Mouse (Mus musculus): ENCODE results near the gene Mvb12b. TPM values are rescaled to one million over a fixed set of nuclear protein-coding genes. Genes with fewer than 3 reads are reported as not detected.

Gene Mvb12b
- polyA plus RNA-seq, 1 experiment from 2014 or later, result 67.0 TPM

DNA sequence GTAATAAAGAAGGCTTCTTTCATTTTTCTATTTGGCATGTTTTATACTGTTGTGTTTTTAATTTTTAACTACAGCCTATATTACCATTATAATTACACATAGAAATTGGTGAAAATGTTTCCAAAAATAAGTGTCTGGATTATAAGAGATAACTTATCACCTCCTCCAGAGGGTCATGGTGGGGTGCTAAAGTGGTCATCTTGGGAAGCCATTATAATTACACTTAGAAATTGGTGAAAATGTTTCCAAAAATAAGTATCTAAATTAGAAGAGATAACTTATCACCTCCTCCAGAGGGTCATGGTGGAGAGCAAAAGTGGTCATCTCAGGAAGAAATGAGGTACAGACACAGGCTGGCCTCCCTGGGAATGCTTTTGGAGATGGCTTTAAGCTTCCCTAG is 48.5 kb downstream of the Mvb12b start:
- no peak overlapping the region for H3K4me3 ChIP-seq
- no peak overlapping the region for H3K4me2 ChIP-seq
- peaks cover 54% of the 10 kb centered on the region for H3K4me1 ChIP-seq
- 0 out of 2 replicates have a peak overlapping the region, but pooled peaks have one; percentile 59 for H3K27ac ChIP-seq
- no peak overlapping the region for H3K9ac ChIP-seq
- H3K27me3 ChIP-seq (replicated peaks), result no peaks in the 10 kb centered on the region
- no peaks in the 10 kb centered on the region for H3K9me3 ChIP-seq
- no peaks in the 10 kb centered on the region for H3K36me3 ChIP-seq (replicated peaks)
- no peak for ATAC-seq (replicated peaks)

DNA sequence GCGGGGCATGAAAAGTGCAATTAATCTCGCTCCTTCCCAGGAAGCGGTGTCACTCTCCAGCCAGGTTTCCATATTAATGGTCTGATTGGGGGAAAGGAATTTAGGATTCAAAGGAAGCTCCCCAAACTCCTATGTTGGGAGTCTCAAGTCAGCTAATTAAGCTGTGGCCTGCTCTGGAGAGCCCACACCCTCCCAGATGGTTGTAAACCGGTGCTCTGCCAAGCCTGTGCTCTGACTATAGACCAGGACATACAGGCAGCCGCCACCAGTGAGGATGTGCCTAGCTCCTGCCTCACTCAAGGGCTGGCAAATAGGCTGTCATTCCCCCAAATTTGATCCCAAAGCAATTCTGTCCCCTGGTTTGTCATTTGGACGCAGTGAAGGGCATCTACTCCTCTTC is 50.4 kb downstream of the Mvb12b start:
- 57% methylated on average over 6 of the region's 6 CpGs for WGBS
- peak overlapping the region; percentile 59 for H3K27ac ChIP-seq
- H3K4me2 ChIP-seq, result no peak overlapping the region
- no peak for ATAC-seq (replicated peaks)
- H3K36me3 ChIP-seq (replicated peaks), result no peaks in the 10 kb centered on the region; the same call in 1 of the 2 replicates
- no peak overlapping the region for H3K9ac ChIP-seq
- H3K9me3 ChIP-seq, result no peaks in the 10 kb centered on the region
- H3K4me3 ChIP-seq, result no peak overlapping the region
- no peaks in the 10 kb centered on the region for H3K27me3 ChIP-seq (replicated peaks)
- H3K4me1 ChIP-seq, result peaks cover 45% of the 10 kb centered on the region

DNA sequence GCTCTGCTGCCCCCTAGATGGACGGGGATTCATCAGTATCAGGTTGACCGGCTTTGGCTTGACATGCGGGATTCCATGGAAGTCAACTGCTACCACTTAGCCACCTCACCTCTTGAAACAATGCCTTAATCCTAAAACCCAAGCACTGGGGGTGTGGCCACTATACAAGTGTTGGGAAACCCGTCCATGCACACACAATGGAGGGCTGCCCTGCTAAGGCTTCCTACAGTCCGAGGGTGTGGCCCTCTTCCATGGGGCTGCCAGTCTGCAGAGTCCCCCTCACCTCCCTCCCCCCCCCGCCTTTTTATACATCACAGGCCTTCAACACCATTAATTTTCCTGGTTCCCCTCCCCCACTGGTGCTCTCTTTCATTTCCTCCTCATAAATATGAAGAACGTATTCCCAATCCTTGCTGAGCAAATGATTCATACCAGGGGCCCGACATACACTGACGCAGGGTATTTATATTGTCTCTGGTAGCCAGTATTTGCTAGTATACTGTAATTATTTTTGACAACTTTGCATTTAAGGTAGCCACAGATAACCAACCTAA is 51.0 kb downstream of the Mvb12b start:
- Histone ChIP-seq H3K9ac (no peak overlapping the region), H3K36me3 (replicated peaks) (no peaks in the 10 kb centered on the region; the same call in 1 of the 2 replicates), H3K4me2 (no peak overlapping the region), H3K9me3 (no peaks in the 10 kb centered on the region), H3K27me3 (replicated peaks) (no peaks in the 10 kb centered on the region), H3K27ac (peak overlapping the region; percentile 60), H3K4me1 (peaks cover 45% of the 10 kb centered on the region), H3K4me3 (no peak overlapping the region)
- ATAC-seq (replicated peaks), result no peak
- WGBS, result 35% methylated on average over 9 of the region's 9 CpGs

DNA sequence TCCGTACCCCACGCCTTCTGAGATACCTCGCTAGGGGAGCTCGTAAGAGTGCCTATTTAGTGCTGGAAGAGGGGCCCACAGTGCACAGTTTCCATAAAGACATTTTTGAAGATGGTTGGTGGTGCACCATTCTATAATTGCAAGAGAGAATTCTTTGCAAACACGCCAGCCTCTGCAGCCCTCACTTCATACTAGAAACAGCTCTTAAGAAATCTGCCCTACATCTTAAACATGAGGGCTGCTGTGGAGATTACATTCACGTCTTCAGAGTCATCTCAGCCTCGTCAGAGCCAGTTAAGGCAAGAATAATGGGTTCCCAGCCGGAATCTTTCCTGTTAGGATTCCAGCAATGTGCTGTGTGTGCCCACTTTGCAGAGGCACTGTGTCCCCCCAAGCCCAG is 52.7 kb downstream of the Mvb12b start:
- Histone ChIP-seq H3K27ac (no peak overlapping the region), H3K9ac (no peak overlapping the region), H3K27me3 (replicated peaks) (no peaks in the 10 kb centered on the region), H3K9me3 (no peaks in the 10 kb centered on the region), H3K4me2 (no peak overlapping the region), H3K4me1 (peaks cover 32% of the 10 kb centered on the region), H3K36me3 (replicated peaks) (no peaks in the 10 kb centered on the region; the same call in 1 of the 2 replicates), H3K4me3 (no peak overlapping the region)
- WGBS, result 77% methylated on average over 8 of the region's 8 CpGs
- no peak for ATAC-seq (replicated peaks)

DNA sequence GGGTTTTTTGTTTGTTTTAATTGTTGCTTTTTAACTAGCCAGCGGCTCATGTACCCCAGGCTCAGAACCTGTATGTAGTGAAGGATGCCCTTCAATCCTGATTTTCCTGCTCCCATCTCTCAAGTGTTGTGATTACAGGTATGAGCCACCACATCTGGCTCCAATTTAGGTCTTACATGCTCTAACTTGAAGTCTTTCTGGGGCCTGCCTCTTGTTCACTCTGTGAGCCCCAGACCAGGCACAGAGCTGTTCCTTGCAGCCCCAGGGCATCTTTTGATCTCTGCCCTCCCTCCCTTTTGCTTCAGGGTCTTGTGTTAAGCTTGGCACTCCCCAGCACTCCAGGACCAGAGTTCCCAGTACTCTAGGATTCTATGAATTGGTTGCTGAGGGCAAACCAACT is 53.8 kb downstream of the Mvb12b start:
- no peak overlapping the region for H3K9ac ChIP-seq
- H3K4me1 ChIP-seq, result peaks cover 24% of the 10 kb centered on the region
- H3K27ac ChIP-seq, result no peak overlapping the region
- no peaks in the 10 kb centered on the region for H3K9me3 ChIP-seq
- H3K27me3 ChIP-seq (replicated peaks), result no peaks in the 10 kb centered on the region
- 85% methylated on average over 1 of the region's 1 CpGs for WGBS
- no peak for ATAC-seq (replicated peaks)
- H3K36me3 ChIP-seq (replicated peaks), result no peaks in the 10 kb centered on the region; the same call in 1 of the 2 replicates
- H3K4me3 ChIP-seq, result no peak overlapping the region
- H3K4me2 ChIP-seq, result no peak overlapping the region

DNA sequence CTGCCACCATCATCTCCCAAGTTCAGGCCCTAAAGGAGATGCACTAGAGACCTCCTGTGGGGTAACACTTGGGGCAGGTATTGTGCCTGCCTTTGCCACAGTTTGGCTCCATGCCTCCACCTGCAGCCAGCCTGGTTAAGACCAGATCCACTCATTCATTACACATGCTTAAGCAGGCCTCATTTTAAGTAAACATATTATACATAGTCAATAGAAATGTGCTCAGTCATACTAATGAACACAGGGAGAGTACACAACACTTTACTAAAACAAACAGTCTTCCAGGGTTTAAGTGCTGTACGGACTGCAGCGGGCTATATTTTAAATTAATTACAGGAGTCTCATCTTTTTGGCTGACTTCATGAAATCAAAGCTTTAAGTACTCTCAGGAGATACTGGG is 57.9 kb downstream of the Mvb12b start:
- H3K9ac ChIP-seq, result no peak overlapping the region
- H3K9me3 ChIP-seq, result no peaks in the 10 kb centered on the region
- H3K27ac ChIP-seq, result no peak overlapping the region
- 80% methylated on average over 2 of the region's 2 CpGs for WGBS
- H3K4me2 ChIP-seq, result no peak overlapping the region
- no peak overlapping the region for H3K4me3 ChIP-seq
- H3K4me1 ChIP-seq, result no peaks in the 10 kb centered on the region
- no peaks in the 10 kb centered on the region; the same call in 1 of the 2 replicates for H3K36me3 ChIP-seq (replicated peaks)
- no peaks in the 10 kb centered on the region for H3K27me3 ChIP-seq (replicated peaks)
- no peak for ATAC-seq (replicated peaks)

DNA sequence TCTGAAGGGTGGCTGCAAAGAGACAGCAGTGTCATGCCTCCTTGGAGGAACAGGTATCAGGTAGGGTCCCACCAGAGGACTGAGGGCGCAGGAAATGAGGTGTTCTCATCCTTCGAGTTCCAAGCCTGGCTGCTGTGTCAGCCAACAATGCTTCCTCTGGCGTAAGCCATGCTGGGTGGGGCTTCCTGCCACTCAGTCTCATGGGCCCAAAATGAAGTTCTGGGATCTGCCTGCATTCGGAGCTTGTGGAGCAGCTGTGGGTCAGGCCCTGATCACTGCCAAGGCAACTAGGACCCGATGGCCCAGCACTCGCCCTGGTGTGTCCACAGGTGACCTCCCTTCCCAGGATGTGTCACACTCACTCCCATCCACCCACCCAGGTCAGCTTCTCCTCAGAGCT is 61.0 kb downstream of the Mvb12b start:
- WGBS, result 88% methylated on average over 6 of the region's 6 CpGs
- peaks cover 5% of the 10 kb centered on the region; the same call in 1 of the 2 replicates for H3K36me3 ChIP-seq (replicated peaks)

DNA sequence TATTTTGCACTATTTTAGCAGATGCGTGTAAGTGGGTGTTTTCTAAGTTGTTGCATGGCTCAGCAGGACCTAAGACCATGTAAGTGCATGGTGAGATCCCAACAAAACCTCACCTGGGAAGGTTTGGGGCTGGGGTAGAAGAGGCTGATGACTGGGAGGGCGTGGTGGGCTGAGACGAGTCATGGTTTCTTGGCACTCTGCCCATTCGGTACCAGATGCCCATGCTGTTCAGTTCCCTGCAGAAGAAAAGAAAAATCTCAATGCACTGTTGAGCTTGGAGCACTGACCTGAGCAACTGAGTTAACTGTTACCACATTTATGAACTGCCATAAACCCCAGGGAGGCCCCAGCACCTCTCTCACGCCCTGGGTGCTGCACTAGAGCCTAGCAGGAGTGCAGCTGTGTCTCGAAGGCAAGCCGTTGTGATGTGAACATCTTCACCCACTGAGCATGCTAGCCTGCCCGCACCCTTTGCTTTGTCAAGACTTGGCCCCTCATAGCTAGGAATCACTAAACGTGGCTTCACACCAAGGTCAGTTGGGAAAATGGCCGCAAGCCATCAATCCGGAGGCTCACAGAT is 62.7 kb downstream of the Mvb12b start:
- no peak overlapping the region for H3K4me3 ChIP-seq
- H3K4me2 ChIP-seq, result no peak overlapping the region
- no peaks in the 10 kb centered on the region for H3K27me3 ChIP-seq (replicated peaks)
- H3K36me3 ChIP-seq (replicated peaks), result peaks cover 10% of the 10 kb centered on the region; the same call in 1 of the 2 replicates
- WGBS, result 87% methylated on average over 11 of the region's 11 CpGs
- H3K4me1 ChIP-seq, result peaks cover 14% of the 10 kb centered on the region
- no peak overlapping the region for H3K27ac ChIP-seq
- no peak overlapping the region for H3K9ac ChIP-seq
- ATAC-seq (replicated peaks), result no peak
- no peaks in the 10 kb centered on the region for H3K9me3 ChIP-seq

More for the DNA sequence above, 61.0 kb downstream of the Mvb12b start:
- Histone ChIP-seq H3K9me3 (no peaks in the 10 kb centered on the region), H3K4me1 (peaks cover 13% of the 10 kb centered on the region), H3K4me3 (no peak overlapping the region), H3K27ac (no peak overlapping the region), H3K27me3 (replicated peaks) (no peaks in the 10 kb centered on the region), H3K9ac (no peak overlapping the region), H3K4me2 (no peak overlapping the region)
- ATAC-seq (replicated peaks), result no peak

DNA sequence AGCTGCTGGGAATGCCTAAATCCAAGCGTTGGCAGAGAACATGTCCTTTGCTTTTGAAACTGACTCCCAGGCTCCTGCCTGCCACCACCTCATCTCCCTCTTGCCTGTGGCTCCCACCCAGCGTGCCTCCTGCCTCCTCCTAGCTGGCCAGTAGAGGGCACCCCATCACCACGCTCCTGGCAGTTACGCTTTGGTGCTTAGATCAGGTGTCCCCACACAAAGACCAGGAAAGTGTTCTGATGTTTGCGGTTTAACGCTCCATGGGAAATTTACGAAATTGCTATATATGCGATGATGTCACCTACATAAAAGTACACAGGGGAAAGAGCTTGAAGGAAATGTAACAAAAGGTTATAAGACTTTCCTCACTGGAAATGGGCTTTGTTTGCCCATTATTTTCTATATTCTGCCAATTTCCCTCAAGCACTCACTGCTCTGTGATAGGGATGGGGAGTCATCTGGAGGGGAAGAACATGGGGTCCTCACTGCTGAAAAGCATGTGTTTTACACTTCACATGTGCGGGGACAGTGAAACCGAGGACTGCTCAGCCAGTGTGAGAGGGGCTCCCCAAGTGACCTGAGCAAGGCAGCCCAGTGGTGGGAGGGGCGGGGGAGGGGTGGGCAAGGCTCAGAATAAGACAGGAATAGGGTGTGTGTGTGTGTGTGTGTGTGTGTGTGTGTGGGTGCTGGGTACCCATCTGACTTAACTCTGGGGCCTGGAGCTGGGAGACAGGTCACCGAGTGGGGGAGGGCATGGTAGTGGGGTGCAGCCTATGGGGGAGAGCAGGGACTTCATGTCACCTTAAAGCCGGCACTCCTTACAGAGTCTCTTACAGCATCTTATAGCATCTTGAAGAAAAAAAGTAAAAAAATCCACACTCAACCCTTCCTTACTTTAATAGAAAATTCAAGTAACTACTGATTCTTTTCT is 65.8 kb downstream of the Mvb12b start:
- H3K36me3 ChIP-seq (replicated peaks), result peaks cover 10% of the 10 kb centered on the region; the same call in 1 of the 2 replicates
- no peak overlapping the region for H3K4me3 ChIP-seq
- H3K4me1 ChIP-seq, result peaks cover 14% of the 10 kb centered on the region
- no peak overlapping the region for H3K9ac ChIP-seq
- H3K27ac ChIP-seq, result peak overlapping the region; percentile 67
- H3K4me2 ChIP-seq, result no peak overlapping the region
- ATAC-seq (replicated peaks), result peak; percentile 82
- 26% methylated on average over 13 of the region's 13 CpGs for WGBS
- H3K9me3 ChIP-seq, result no peaks in the 10 kb centered on the region
- no peaks in the 10 kb centered on the region for H3K27me3 ChIP-seq (replicated peaks)

DNA sequence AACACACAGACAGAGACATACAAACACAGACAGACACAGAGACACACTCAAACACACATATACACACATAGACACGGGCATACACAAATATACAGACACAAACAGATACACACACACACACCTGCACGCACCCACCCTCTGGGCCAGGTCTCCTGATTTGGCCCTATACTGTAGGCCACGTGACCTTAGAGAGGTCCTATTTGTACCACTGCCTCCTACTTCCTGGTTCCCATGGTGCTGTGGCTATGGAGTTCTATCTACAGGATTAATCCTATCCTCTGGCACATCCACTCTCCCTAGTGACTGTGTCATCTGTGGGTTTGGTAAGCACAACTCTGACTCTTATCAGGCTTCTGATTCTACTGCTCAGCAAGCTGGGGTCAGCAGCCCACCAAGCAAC is 67.3 kb downstream of the Mvb12b start:
- no peaks in the 10 kb centered on the region for H3K27me3 ChIP-seq (replicated peaks)
- H3K4me2 ChIP-seq, result no peak overlapping the region
- H3K9me3 ChIP-seq, result no peaks in the 10 kb centered on the region
- WGBS, result 95% methylated on average over 3 of the region's 3 CpGs
- peaks cover 10% of the 10 kb centered on the region; the same call in 1 of the 2 replicates for H3K36me3 ChIP-seq (replicated peaks)
- H3K27ac ChIP-seq, result no peak overlapping the region
- no peak for ATAC-seq (replicated peaks)
- H3K4me1 ChIP-seq, result peaks cover 20% of the 10 kb centered on the region
- H3K4me3 ChIP-seq, result no peak overlapping the region
- H3K9ac ChIP-seq, result no peak overlapping the region

DNA sequence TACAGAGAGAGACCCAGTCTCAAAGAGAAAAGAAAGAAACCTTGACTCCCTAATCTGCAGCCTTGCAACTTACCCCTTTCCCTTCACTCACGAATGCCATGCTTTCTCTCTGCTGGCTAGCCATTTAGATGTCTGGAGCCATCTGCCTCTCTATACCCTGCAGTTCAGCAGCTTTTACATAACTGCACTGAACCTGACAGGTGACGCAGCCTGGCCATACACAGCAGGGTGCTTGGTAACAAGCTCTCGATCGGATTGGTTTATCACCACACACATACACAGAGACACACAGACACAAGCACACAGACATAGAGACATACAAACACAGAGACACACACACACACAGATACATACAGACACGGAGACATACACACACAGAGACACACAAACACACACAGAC is 67.7 kb downstream of the Mvb12b start:
- Histone ChIP-seq H3K9me3 (no peaks in the 10 kb centered on the region), H3K27me3 (replicated peaks) (no peaks in the 10 kb centered on the region), H3K4me1 (peaks cover 21% of the 10 kb centered on the region), H3K36me3 (replicated peaks) (peaks cover 10% of the 10 kb centered on the region; the same call in 1 of the 2 replicates), H3K4me3 (no peak overlapping the region), H3K9ac (no peak overlapping the region), H3K4me2 (no peak overlapping the region), H3K27ac (no peak overlapping the region)
- 82% methylated on average over 5 of the region's 5 CpGs for WGBS
- no peak for ATAC-seq (replicated peaks)

DNA sequence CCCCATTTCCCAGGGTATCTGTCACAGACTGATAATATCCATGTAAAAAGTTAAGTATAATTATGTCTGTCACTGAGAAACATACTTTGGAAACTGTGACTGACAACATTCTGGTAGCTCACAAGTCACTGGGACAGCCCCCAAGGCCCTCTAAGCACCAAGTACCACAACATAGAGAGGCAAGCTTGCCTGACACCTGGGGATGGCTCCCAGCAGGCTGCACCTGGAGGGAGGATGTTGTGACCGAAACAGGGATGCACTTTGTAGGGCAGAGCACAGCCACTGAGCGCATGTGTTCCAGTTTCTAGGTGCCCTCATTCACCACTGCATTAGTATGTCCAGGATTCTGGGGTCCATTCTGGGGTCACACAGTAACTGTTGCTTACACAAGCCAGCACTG is 69.4 kb downstream of the Mvb12b start:
- Histone ChIP-seq H3K4me2 (no peak overlapping the region), H3K27me3 (replicated peaks) (no peaks in the 10 kb centered on the region), H3K4me3 (no peak overlapping the region), H3K9me3 (no peaks in the 10 kb centered on the region), H3K4me1 (peaks cover 37% of the 10 kb centered on the region), H3K9ac (no peak overlapping the region), H3K36me3 (replicated peaks) (peaks cover 5% of the 10 kb centered on the region; the same call in 1 of the 2 replicates), H3K27ac (no peak overlapping the region)
- no peak for ATAC-seq (replicated peaks)
- WGBS, result 95% methylated on average over 2 of the region's 2 CpGs

All from midbrain, embryonic 15.5 days (tissue).